Mouse (Mus musculus) midbrain, embryonic 10.5 days (tissue): ENCODE measurements around the gene Dnajb12. TPM values are rescaled to one million over a fixed set of nuclear protein-coding genes. Genes with fewer than 3 reads are reported as not detected.
"Not testable (repeated sequence)": the region's sequence is repeated elsewhere in the genome, so short reads cannot be mapped to it uniquely, and the experiment has no call there.

Source experiments
- DNase-seq: peaks from one replicate; pipeline ENCODE4 v3.0.0-alpha.2; 2017; ENCODE audit warnings: low spot score
- H3K27ac ChIP-seq: fragments of 300-500 bp; sonication (generic); replicated peaks from 2 replicates; pipeline ENCODE4 v1.5.1; 2016; ENCODE audit warnings: mild to moderate bottlenecking
- H3K27me3 ChIP-seq: fragments of 300-500 bp; sonication (generic); 2 replicates; pipeline ENCODE4 v1.6.1; 2016; ENCODE audit warnings: low read depth, mild to moderate bottlenecking; ENCODE audit not compliant: poor library complexity, severe bottlenecking
- H3K36me3 ChIP-seq: fragments of 300-500 bp; sonication (generic); 2 replicates; pipeline ENCODE4 v1.6.1; 2016; ENCODE audit warnings: mild to moderate bottlenecking, moderate library complexity
- H3K4me1 ChIP-seq: fragments of 300-500 bp; sonication (generic); 2 replicates; pipeline ENCODE4 v1.6.1; 2016
- H3K4me3 ChIP-seq: fragments of 300-500 bp; sonication (generic); 2 replicates; pipeline ENCODE4 v1.5.1; 2016; ENCODE audit warnings: mild to moderate bottlenecking, moderate library complexity
- H3K9me3 ChIP-seq: fragments of 300-500 bp; sonication (generic); replicated peaks from 2 replicates; pipeline ENCODE4 v1.6.1; 2016; ENCODE audit warnings: mild to moderate bottlenecking
- WGBS: fragments of 180-500 bp; shearing (Covaris S2); methylation state at CpG from one replicate; pipeline ENCODE4 v1.1.7; 2016; 5-methylcytosine and 5-hydroxymethylcytosine counted together
- polyA plus RNA-seq: library from polyadenylated mRNA; unstranded; fragments of >200 nt; fragmentation: Nextera tagmentation; extraction: Ambion mirVana; gene quantifications from 2 replicates; pipeline ENCODE4 v1.2.1, GENCODE M21; 2016

The Dnajb12 gene
- polyA plus RNA-seq, 1 experiment from 2014 or later, result 27.6 TPM

- Histone ChIP-seq H3K9me3 (no peaks in the 10 kb centered on the region), H3K27me3 (no peaks in the 10 kb centered on the region), H3K4me1 (peaks cover 19% of the 10 kb centered on the region), H3K4me3 (no peak overlapping the region), H3K27ac (no peak overlapping the region), H3K36me3 (no peaks in the 10 kb centered on the region)
- 91% methylated on average over 5 of the region's 5 CpGs for WGBS
- DNase-seq, result no peak
Measured at GRCm38 (mm10) chr10:59857157-59857556, 22.2 kb upstream of the Dnajb12 start.

GRCm38 (mm10) chr10:59860684-59861083, 18.7 kb upstream of the Dnajb12 start:
- no peak for DNase-seq
- H3K36me3 ChIP-seq, result peaks cover 4% of the 10 kb centered on the region; the same call in 1 of the 2 replicates
- H3K27ac ChIP-seq, result no peak overlapping the region
- H3K27me3 ChIP-seq, result no peaks in the 10 kb centered on the region
- H3K9me3 ChIP-seq, result no peaks in the 10 kb centered on the region
- H3K4me1 ChIP-seq, result peaks cover 40% of the 10 kb centered on the region
- H3K4me3 ChIP-seq, result no peak overlapping the region
- 92% methylated on average over 9 of the region's 9 CpGs for WGBS

GRCm38 (mm10) chr10:59861201-59861600, 18.2 kb upstream of the Dnajb12 start:
- no peak overlapping the region for H3K4me3 ChIP-seq
- H3K27ac ChIP-seq, result no peak overlapping the region
- DNase-seq, result no peak
- no peaks in the 10 kb centered on the region for H3K27me3 ChIP-seq
- H3K9me3 ChIP-seq, result no peaks in the 10 kb centered on the region
- WGBS, result 90% methylated on average over 10 of the region's 10 CpGs
- peaks cover 4% of the 10 kb centered on the region; the same call in 1 of the 2 replicates for H3K36me3 ChIP-seq
- peaks cover 40% of the 10 kb centered on the region for H3K4me1 ChIP-seq

GRCm38 (mm10) chr10:59862816-59863440, 16.4 kb upstream of the Dnajb12 start:
- no peaks in the 10 kb centered on the region for H3K27me3 ChIP-seq
- no peaks in the 10 kb centered on the region for H3K9me3 ChIP-seq
- peaks cover 4% of the 10 kb centered on the region; the same call in 1 of the 2 replicates for H3K36me3 ChIP-seq
- WGBS, result 87% methylated on average over 6 of the region's 6 CpGs
- H3K4me1 ChIP-seq, result peaks cover 37% of the 10 kb centered on the region
- H3K27ac ChIP-seq, result 0 out of 2 replicates have a peak overlapping the region, but pooled peaks have one; percentile 53
- H3K4me3 ChIP-seq, result no peak overlapping the region
- DNase-seq, result no peak

- DNase-seq, result no peak
- WGBS, result 61% methylated on average over 4 of the region's 4 CpGs
Measured at GRCm38 (mm10) chr10:59863620-59864019, 15.7 kb upstream of the Dnajb12 start.

GRCm38 (mm10) chr10:59864232-59864875, 15.0 kb upstream of the Dnajb12 start:
- no peak for DNase-seq
- no peaks in the 10 kb centered on the region for H3K27me3 ChIP-seq
- WGBS, result 64% methylated on average over 19 of the region's 19 CpGs
- peaks cover 4% of the 10 kb centered on the region; the same call in 1 of the 2 replicates for H3K36me3 ChIP-seq
- no peaks in the 10 kb centered on the region for H3K9me3 ChIP-seq
- peaks cover 28% of the 10 kb centered on the region for H3K4me1 ChIP-seq
- H3K4me3 ChIP-seq, result no peak overlapping the region
- H3K27ac ChIP-seq, result peak overlapping the region; percentile 73

More at GRCm38 (mm10) chr10:59863620-59864019, 15.7 kb upstream of the Dnajb12 start:
- Histone ChIP-seq H3K27me3 (no peaks in the 10 kb centered on the region), H3K4me1 (peaks cover 34% of the 10 kb centered on the region), H3K4me3 (no peak overlapping the region), H3K27ac (peak overlapping the region; percentile 53; the same call in 1 of the 2 replicates), H3K36me3 (peaks cover 4% of the 10 kb centered on the region; the same call in 1 of the 2 replicates), H3K9me3 (no peaks in the 10 kb centered on the region)

GRCm38 (mm10) chr10:59864884-59865726, 14.3 kb upstream of the Dnajb12 start:
- Histone ChIP-seq H3K27ac (peak overlapping the region; percentile 73; the same call in 1 of the 2 replicates), H3K27me3 (no peaks in the 10 kb centered on the region), H3K4me3 (no peak overlapping the region), H3K9me3 (no peaks in the 10 kb centered on the region), H3K36me3 (peaks cover 4% of the 10 kb centered on the region; the same call in 1 of the 2 replicates), H3K4me1 (peaks cover 27% of the 10 kb centered on the region)
- WGBS, result 37% methylated on average over 13 of the region's 13 CpGs
- peak; percentile 88 for DNase-seq

- Histone ChIP-seq H3K4me3 (no peak overlapping the region), H3K27me3 (no peaks in the 10 kb centered on the region), H3K4me1 (peaks cover 24% of the 10 kb centered on the region), H3K36me3 (peaks cover 4% of the 10 kb centered on the region; the same call in 1 of the 2 replicates), H3K27ac (no peak overlapping the region), H3K9me3 (no peaks in the 10 kb centered on the region)
- DNase-seq, result no peak
- WGBS, result 61% methylated on average over 11 of the region's 11 CpGs
Measured at GRCm38 (mm10) chr10:59868266-59868665, 11.1 kb upstream of the Dnajb12 start.

- peaks cover 7% of the 10 kb centered on the region for H3K4me1 ChIP-seq
- H3K27ac ChIP-seq, result no peak overlapping the region
- H3K27me3 ChIP-seq, result no peaks in the 10 kb centered on the region
- no peaks in the 10 kb centered on the region for H3K36me3 ChIP-seq
- WGBS, result 85% methylated on average over 6 of the region's 6 CpGs
- no peak overlapping the region for H3K4me3 ChIP-seq
- DNase-seq, result no peak
- no peaks in the 10 kb centered on the region for H3K9me3 ChIP-seq
Measured at GRCm38 (mm10) chr10:59870038-59870437, 9.3 kb upstream of the Dnajb12 start.

- not testable (repeated sequence) for H3K9me3 ChIP-seq, H3K27ac ChIP-seq, DNase-seq, H3K4me3 ChIP-seq, H3K36me3 ChIP-seq, H3K4me1 ChIP-seq, H3K27me3 ChIP-seq
- WGBS, result 91% methylated on average over 4 of the region's 4 CpGs
Measured at GRCm38 (mm10) chr10:59872651-59873050, 6.7 kb upstream of the Dnajb12 start.

- Histone ChIP-seq H3K4me3 (no peak overlapping the region), H3K27me3 (no peaks in the 10 kb centered on the region), H3K36me3 (no peaks in the 10 kb centered on the region), H3K9me3 (no peaks in the 10 kb centered on the region), H3K27ac (no peak overlapping the region), H3K4me1 (peaks cover 6% of the 10 kb centered on the region)
- DNase-seq, result no peak
- WGBS, result 90% methylated on average over 5 of the region's 5 CpGs
Measured at GRCm38 (mm10) chr10:59873206-59873605, 6.2 kb upstream of the Dnajb12 start.

- Histone ChIP-seq H3K36me3 (no peaks in the 10 kb centered on the region), H3K4me3 (no peak overlapping the region), H3K4me1 (peaks cover 3% of the 10 kb centered on the region), H3K9me3 (no peaks in the 10 kb centered on the region), H3K27ac (no peak overlapping the region), H3K27me3 (no peaks in the 10 kb centered on the region)
- 81% methylated on average over 5 of the region's 5 CpGs for WGBS
- DNase-seq, result no peak
Measured at GRCm38 (mm10) chr10:59873613-59874012, 5.7 kb upstream of the Dnajb12 start.
